Mouse (Mus musculus): ENCODE measurements around the gene Strap. TPM values are rescaled to one million over a fixed set of nuclear protein-coding genes. Genes with fewer than 3 reads are reported as not detected.
"Not testable (repeated sequence)": the region's sequence is repeated elsewhere in the genome, so short reads cannot be mapped to it uniquely, and the experiment has no call there.

Gene Strap
- polyA plus RNA-seq, 1 experiment, result 13.1 TPM

- no peak for TF ChIP-seq GATA1 (IDR thresholded peaks at IDR 0.05; ENCODE audit: borderline replicate concordance, low read length)
- no peak for TF ChIP-seq FLI1 (IDR thresholded peaks at IDR 0.05; ENCODE audit: low read length)
- Histone ChIP-seq H3K4me1 (peaks cover 14% of the 10 kb centered on the region), H3K4me3 (replicated peaks) (no peak overlapping the region), H3K9me3 (peaks cover 9% of the 10 kb centered on the region), H3K27me3 (replicated peaks) (no peaks in the 10 kb centered on the region), H3K36me3 (replicated peaks; ENCODE audit: low read length) (no peaks in the 10 kb centered on the region)
Measured at GRCm38 (mm10) chr6:137702186-137702585, 32.7 kb upstream of the Strap start.

- TF ChIP-seq FLI1 (IDR thresholded peaks at IDR 0.05; ENCODE audit: low read length), result no peak
- TF ChIP-seq GATA1 (IDR thresholded peaks at IDR 0.05; ENCODE audit: borderline replicate concordance, low read length), result no peak
- Histone ChIP-seq H3K36me3 (replicated peaks; ENCODE audit: low read length) (no peaks in the 10 kb centered on the region), H3K4me3 (replicated peaks) (no peak overlapping the region)
Measured at GRCm38 (mm10) chr6:137702918-137703317, 32.0 kb upstream of the Strap start.

GRCm38 (mm10) chr6:137703431-137703830, 31.4 kb upstream of the Strap start:
- Histone ChIP-seq H3K9me3 (peaks cover 8% of the 10 kb centered on the region; the same call in 1 of the 2 replicates), H3K4me3 (replicated peaks) (no peak overlapping the region), H3K36me3 (replicated peaks; ENCODE audit: low read length) (no peaks in the 10 kb centered on the region), H3K4me1 (peaks cover 14% of the 10 kb centered on the region), H3K27me3 (replicated peaks) (peaks cover 5% of the 10 kb centered on the region)
- TF ChIP-seq FLI1 (IDR thresholded peaks at IDR 0.05; ENCODE audit: low read length), result no peak
- TF ChIP-seq GATA1 (IDR thresholded peaks at IDR 0.05; ENCODE audit: borderline replicate concordance, low read length), result no peak

More at GRCm38 (mm10) chr6:137702918-137703317, 32.0 kb upstream of the Strap start:
- peaks cover 5% of the 10 kb centered on the region for H3K27me3 ChIP-seq (replicated peaks)
- peaks cover 14% of the 10 kb centered on the region for H3K4me1 ChIP-seq
- H3K9me3 ChIP-seq, result peaks cover 8% of the 10 kb centered on the region; the same call in 1 of the 2 replicates

GRCm38 (mm10) chr6:137704300-137704939, 30.5 kb upstream of the Strap start:
- Histone ChIP-seq H3K36me3 (replicated peaks; ENCODE audit: low read length) (no peaks in the 10 kb centered on the region), H3K4me1 (peaks cover 14% of the 10 kb centered on the region), H3K4me3 (replicated peaks) (peak overlapping the region; percentile 81), H3K27me3 (replicated peaks) (peaks cover 5% of the 10 kb centered on the region), H3K9me3 (peaks cover 10% of the 10 kb centered on the region)
- no peak for TF ChIP-seq GATA1 (IDR thresholded peaks at IDR 0.05; ENCODE audit: borderline replicate concordance, low read length)
- TF ChIP-seq FLI1 (IDR thresholded peaks at IDR 0.05; ENCODE audit: low read length), result no peak

DNA sequence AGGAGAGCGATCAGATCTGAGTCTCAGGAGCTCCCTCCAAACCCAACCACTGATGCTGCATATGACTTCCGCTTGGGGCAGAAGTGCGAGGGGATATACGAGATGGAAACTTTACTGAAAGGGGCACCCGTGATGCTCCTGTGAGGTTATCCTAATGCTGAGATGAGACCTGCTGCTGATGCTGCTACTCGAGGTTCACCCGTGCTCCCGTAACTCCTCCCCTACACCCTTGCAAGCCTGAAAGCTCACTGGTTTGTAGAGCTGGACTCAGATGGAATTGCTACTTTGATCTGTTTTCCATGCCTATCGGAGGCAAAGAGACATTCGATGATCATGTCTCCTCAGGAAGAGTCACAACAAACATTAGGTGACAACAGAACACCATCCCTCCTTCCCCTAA, 28.7 kb upstream of the Strap start:
- TF ChIP-seq GATA1 (IDR thresholded peaks at IDR 0.05; ENCODE audit: borderline replicate concordance, low read length), result no peak
- no peak for TF ChIP-seq FLI1 (IDR thresholded peaks at IDR 0.05; ENCODE audit: low read length)
- no peak overlapping the region for H3K4me3 ChIP-seq (replicated peaks)
- peaks cover 14% of the 10 kb centered on the region for H3K4me1 ChIP-seq
- peaks cover 5% of the 10 kb centered on the region for H3K27me3 ChIP-seq (replicated peaks)
- H3K9me3 ChIP-seq, result peaks cover 11% of the 10 kb centered on the region
- H3K36me3 ChIP-seq (replicated peaks; ENCODE audit: low read length), result no peaks in the 10 kb centered on the region

GRCm38 (mm10) chr6:137708726-137709405, 26.0 kb upstream of the Strap start:
- H3K27me3 ChIP-seq (replicated peaks); H3K36me3 ChIP-seq (replicated peaks; ENCODE audit: low read length); H3K4me3 ChIP-seq (replicated peaks); H3K4me1 ChIP-seq: not testable (repeated sequence)
- peaks cover 11% of the 10 kb centered on the region for H3K9me3 ChIP-seq

GRCm38 (mm10) chr6:137710179-137711037, 24.5 kb upstream of the Strap start:
- no peak overlapping the region for H3K4me3 ChIP-seq (replicated peaks)
- peaks cover 5% of the 10 kb centered on the region for H3K27me3 ChIP-seq (replicated peaks)
- no peak for TF ChIP-seq GATA1 (IDR thresholded peaks at IDR 0.05; ENCODE audit: borderline replicate concordance, low read length)
- no peak for TF ChIP-seq FLI1 (IDR thresholded peaks at IDR 0.05; ENCODE audit: low read length)
- H3K4me1 ChIP-seq, result no peaks in the 10 kb centered on the region
- H3K9me3 ChIP-seq, result peaks cover 7% of the 10 kb centered on the region
- no peaks in the 10 kb centered on the region for H3K36me3 ChIP-seq (replicated peaks; ENCODE audit: low read length)

DNA sequence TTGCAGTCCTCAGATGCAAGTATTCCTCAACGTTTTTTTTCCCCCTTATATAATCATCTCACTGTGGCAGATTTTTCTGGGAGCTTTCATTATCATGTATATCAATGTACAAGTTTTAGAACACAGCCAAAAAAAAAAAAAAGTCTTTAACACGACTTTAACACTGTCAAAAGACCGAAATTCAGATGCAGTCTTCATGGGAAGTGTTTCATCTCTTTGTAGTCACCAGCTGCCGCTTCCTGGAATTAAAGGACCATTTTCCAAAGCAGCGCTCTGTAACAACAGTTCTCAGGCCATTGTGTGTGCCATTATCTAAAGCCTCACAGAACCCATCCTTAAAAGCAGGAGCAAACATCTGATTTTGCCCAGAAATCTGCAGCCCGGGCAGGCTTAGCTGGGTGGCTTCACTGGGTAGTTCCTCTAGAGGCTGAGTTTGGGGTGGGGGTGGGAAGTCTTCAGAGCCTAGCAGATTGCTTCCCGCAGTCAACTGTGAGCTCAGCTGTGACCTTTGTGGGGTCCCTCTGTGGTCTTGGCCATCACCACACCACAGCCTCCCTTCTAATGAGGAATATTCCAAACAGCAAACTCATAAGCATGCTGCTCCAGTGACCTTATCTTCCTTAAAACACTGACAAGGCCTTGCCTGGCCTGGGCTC, 22.1 kb upstream of the Strap start:
- H3K9me3 ChIP-seq, result peaks cover 4% of the 10 kb centered on the region
- TF ChIP-seq FLI1 (IDR thresholded peaks at IDR 0.05; ENCODE audit: low read length) (no peak), GATA1 (IDR thresholded peaks at IDR 0.05; ENCODE audit: borderline replicate concordance, low read length) (no peak)
- no peaks in the 10 kb centered on the region for H3K4me1 ChIP-seq
- no peaks in the 10 kb centered on the region for H3K27me3 ChIP-seq (replicated peaks)
- no peaks in the 10 kb centered on the region for H3K36me3 ChIP-seq (replicated peaks; ENCODE audit: low read length)
- no peak overlapping the region for H3K4me3 ChIP-seq (replicated peaks)

DNA sequence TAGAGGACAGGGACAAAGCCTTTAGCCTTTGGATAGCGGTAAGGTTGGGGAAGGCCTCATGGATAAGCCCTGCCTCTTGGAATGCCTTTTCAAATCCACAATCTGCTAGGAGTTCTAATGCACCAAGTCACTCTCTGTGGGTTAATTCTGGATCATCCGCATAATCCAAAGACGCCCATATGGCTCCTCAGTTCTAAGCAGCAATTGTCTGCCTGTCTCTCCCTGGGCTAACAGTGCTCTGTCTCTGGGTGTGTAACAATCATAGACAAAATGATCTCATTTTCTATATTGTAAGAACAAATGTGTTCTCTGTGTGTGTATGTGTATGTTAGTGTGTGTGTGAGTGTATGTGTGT, 21.6 kb upstream of the Strap start:
- Histone ChIP-seq H3K36me3 (replicated peaks; ENCODE audit: low read length) (no peaks in the 10 kb centered on the region), H3K4me1 (no peaks in the 10 kb centered on the region), H3K9me3 (peaks cover 3% of the 10 kb centered on the region; the same call in 1 of the 2 replicates), H3K4me3 (replicated peaks) (no peak overlapping the region), H3K27me3 (replicated peaks) (no peaks in the 10 kb centered on the region)
- TF ChIP-seq GATA1 (IDR thresholded peaks at IDR 0.05; ENCODE audit: borderline replicate concordance, low read length), result no peak
- TF ChIP-seq FLI1 (IDR thresholded peaks at IDR 0.05; ENCODE audit: low read length), result no peak

All from megakaryocyte, embryonic 14.5 days (primary cell).